Mouse (Mus musculus) cerebellum, adult 2 months (tissue): ENCODE measurements at regions not wholly inside any gene's neighbourhood (a gene's known extent, or its start where the extent isn't known, plus 50 kb on each side); places are given as distances from the start of the nearest gene placed in this dataset.

Experiments
- CTCF ChIP-seq: fragments of 200-500 bp; IDR thresholded peaks from 2 replicates; pipeline ENCODE4 v1.5.1; 2011; ENCODE audit warnings: low read depth, mild to moderate bottlenecking, control low read depth, low read length, moderate library complexity, borderline replicate concordance; ENCODE audit not compliant: insufficient read depth
- POLR2A ChIP-seq: fragments of 200-500 bp; IDR thresholded peaks from 2 replicates; pipeline ENCODE4 v1.6.1; 2011; ENCODE audit warnings: low read length, control low read depth, borderline replicate concordance; ENCODE audit not compliant: insufficient read depth

DNA sequence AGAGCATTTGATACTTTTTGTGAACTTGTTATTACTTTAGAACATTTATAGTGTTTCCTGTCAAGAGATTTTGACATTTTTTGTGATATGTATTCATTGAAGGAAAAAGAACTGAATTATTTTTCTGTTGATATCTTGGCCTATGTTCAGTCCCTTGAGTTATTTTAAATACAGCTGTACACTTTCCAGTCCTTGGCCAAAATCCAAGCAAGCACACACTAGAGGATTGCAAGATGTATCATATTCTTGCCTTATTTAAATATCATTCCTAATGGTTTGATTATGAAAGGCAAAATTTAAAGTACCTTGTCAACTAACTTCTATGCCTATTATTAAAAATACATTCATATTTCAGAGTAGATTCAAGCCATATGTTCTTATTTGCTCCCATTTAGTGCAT, 397.9 kb upstream of the Fign start:
- TF ChIP-seq CTCF: no peak
- no peak for TF ChIP-seq POLR2A
